Mouse (Mus musculus) liver, postnatal 0 days (tissue): ENCODE data around the gene Prkrip1.

Experiments used
- CTCF ChIP-seq: sonication (generic); IDR thresholded peaks from 2 replicates; pipeline ENCODE4 v1.5.1; 2016; ENCODE audit warnings: antibody characterized with exemption, low read depth
- EP300 ChIP-seq: IDR thresholded peaks from 2 replicates; pipeline ENCODE4 v1.6.1; 2016; ENCODE audit warnings: antibody characterized with exemption, low read depth, mild to moderate bottlenecking

DNA sequence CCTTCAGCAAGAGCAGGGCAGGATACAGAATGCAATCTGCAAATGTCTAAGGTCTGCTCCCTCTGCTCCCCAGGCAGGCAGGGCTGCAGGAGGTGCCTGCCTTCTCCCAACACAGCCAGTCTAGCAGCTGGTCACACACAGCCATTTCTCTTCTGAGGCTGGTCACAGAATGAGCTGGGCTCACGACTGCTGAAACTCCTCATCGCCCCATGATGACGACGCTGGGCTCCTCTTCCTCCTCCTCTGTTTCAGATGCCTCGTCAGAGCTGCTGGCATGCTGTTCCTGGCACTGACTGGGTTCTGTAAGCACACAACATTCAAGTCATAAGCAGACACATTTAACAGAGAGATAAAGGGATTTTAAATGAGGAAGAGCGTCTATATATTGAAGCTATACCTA, 17.6 kb downstream of the Prkrip1 start:
- TF ChIP-seq CTCF (no peak), EP300 (no peak)
